Mouse (Mus musculus): ENCODE measurements at regions not wholly inside any gene's neighbourhood (a gene's known extent, or its start where the extent isn't known, plus 50 kb on each side); places are given as distances from the start of the nearest gene placed in this dataset.

GRCm38 (mm10) chr3:21557963-21558441 lies 518.5 kb upstream of the Tbl1xr1 start:
- H3K4me3 ChIP-seq: no peak overlapping the region
- no peaks in the 10 kb centered on the region for H3K36me3 ChIP-seq
- no peaks in the 10 kb centered on the region for H3K9me3 ChIP-seq (replicated peaks)
- ATAC-seq (ENCODE audit: insufficient number of reproducible peaks, low FRiP score): no peak
- no peak overlapping the region for H3K27ac ChIP-seq (ENCODE audit: poor library complexity, severe bottlenecking)
- 0 out of 2 replicates have a peak, but pooled peaks cover 6% of the 10 kb centered on the region for H3K4me1 ChIP-seq (replicated peaks)
- H3K9ac ChIP-seq: no peak overlapping the region
- 90% methylated on average over 12 of the region's 12 CpGs for WGBS
- no peak overlapping the region for H3K4me2 ChIP-seq
- no peaks in the 10 kb centered on the region for H3K27me3 ChIP-seq (replicated peaks)

- Histone ChIP-seq H3K27ac (ENCODE audit: poor library complexity, severe bottlenecking) (no peak overlapping the region), H3K27me3 (replicated peaks) (no peaks in the 10 kb centered on the region), H3K36me3 (no peaks in the 10 kb centered on the region), H3K9me3 (replicated peaks) (no peaks in the 10 kb centered on the region), H3K4me2 (no peak overlapping the region), H3K9ac (no peak overlapping the region), H3K4me3 (no peak overlapping the region), H3K4me1 (replicated peaks) (peaks cover 24% of the 10 kb centered on the region)
- ATAC-seq (ENCODE audit: insufficient number of reproducible peaks, low FRiP score): no peak
- WGBS: 71% methylated on average over 2 of the region's 2 CpGs
Observed at GRCm38 (mm10) chr3:21562771-21563312, 513.6 kb upstream of the Tbl1xr1 start.

GRCm38 (mm10) chr3:21563454-21563853 lies 513.0 kb upstream of the Tbl1xr1 start:
- 60% methylated on average over 3 of the region's 3 CpGs for WGBS
- H3K36me3 ChIP-seq: no peaks in the 10 kb centered on the region
- H3K27ac ChIP-seq (ENCODE audit: poor library complexity, severe bottlenecking): no peak overlapping the region
- H3K9ac ChIP-seq: no peak overlapping the region
- peaks cover 24% of the 10 kb centered on the region for H3K4me1 ChIP-seq (replicated peaks)
- no peak overlapping the region for H3K4me2 ChIP-seq
- H3K4me3 ChIP-seq: no peak overlapping the region
- H3K9me3 ChIP-seq (replicated peaks): no peaks in the 10 kb centered on the region
- H3K27me3 ChIP-seq (replicated peaks): no peaks in the 10 kb centered on the region
- no peak for ATAC-seq (ENCODE audit: insufficient number of reproducible peaks, low FRiP score)

GRCm38 (mm10) chr3:21564211-21564781 lies 512.2 kb upstream of the Tbl1xr1 start:
- Histone ChIP-seq H3K4me1 (replicated peaks) (peaks cover 24% of the 10 kb centered on the region), H3K36me3 (no peaks in the 10 kb centered on the region), H3K4me2 (peak overlapping the region; percentile 20), H3K27ac (ENCODE audit: poor library complexity, severe bottlenecking) (peak overlapping the region; percentile 84), H3K9ac (no peak overlapping the region), H3K4me3 (no peak overlapping the region), H3K27me3 (replicated peaks) (no peaks in the 10 kb centered on the region), H3K9me3 (replicated peaks) (no peaks in the 10 kb centered on the region)
- 11% methylated on average over 3 of the region's 3 CpGs for WGBS
- ATAC-seq (ENCODE audit: insufficient number of reproducible peaks, low FRiP score): 0 out of 2 replicates have a peak, but pooled peaks have one; percentile 29

GRCm38 (mm10) chr3:21564847-21565485 lies 511.5 kb upstream of the Tbl1xr1 start:
- H3K9ac ChIP-seq: no peak overlapping the region
- 0 out of 2 replicates have a peak, but pooled peaks have one; percentile 22 for ATAC-seq (ENCODE audit: insufficient number of reproducible peaks, low FRiP score)
- H3K27ac ChIP-seq (ENCODE audit: poor library complexity, severe bottlenecking): peak overlapping the region; percentile 84
- H3K9me3 ChIP-seq (replicated peaks): no peaks in the 10 kb centered on the region
- no peaks in the 10 kb centered on the region for H3K36me3 ChIP-seq
- peak overlapping the region; percentile 20 for H3K4me2 ChIP-seq
- peaks cover 24% of the 10 kb centered on the region for H3K4me1 ChIP-seq (replicated peaks)
- no peak overlapping the region for H3K4me3 ChIP-seq
- H3K27me3 ChIP-seq (replicated peaks): no peaks in the 10 kb centered on the region
- WGBS: 33% methylated on average over 4 of the region's 4 CpGs

GRCm38 (mm10) chr3:21569721-21570120 lies 506.7 kb upstream of the Tbl1xr1 start:
- H3K4me1 ChIP-seq (replicated peaks): peaks cover 19% of the 10 kb centered on the region
- ATAC-seq (ENCODE audit: insufficient number of reproducible peaks, low FRiP score): no peak
- H3K27me3 ChIP-seq (replicated peaks): no peaks in the 10 kb centered on the region
- WGBS: 50% methylated on average over 1 of the region's 1 CpGs
- H3K27ac ChIP-seq (ENCODE audit: poor library complexity, severe bottlenecking): peak overlapping the region; percentile 38; the same call in 1 of the 2 replicates
- no peak overlapping the region for H3K9ac ChIP-seq
- no peaks in the 10 kb centered on the region for H3K36me3 ChIP-seq
- H3K4me3 ChIP-seq: no peak overlapping the region
- H3K9me3 ChIP-seq (replicated peaks): no peaks in the 10 kb centered on the region
- no peak overlapping the region for H3K4me2 ChIP-seq

- 70% methylated on average over 3 of the region's 3 CpGs for WGBS
- Histone ChIP-seq H3K9ac (no peak overlapping the region), H3K27ac (ENCODE audit: poor library complexity, severe bottlenecking) (no peak overlapping the region), H3K4me2 (no peak overlapping the region), H3K27me3 (replicated peaks) (no peaks in the 10 kb centered on the region), H3K4me1 (replicated peaks) (peaks cover 9% of the 10 kb centered on the region; the same call in 1 of the 2 replicates), H3K36me3 (no peaks in the 10 kb centered on the region), H3K4me3 (no peak overlapping the region), H3K9me3 (replicated peaks) (no peaks in the 10 kb centered on the region)
- no peak for ATAC-seq (ENCODE audit: insufficient number of reproducible peaks, low FRiP score)
Observed at GRCm38 (mm10) chr3:21578635-21579034, 497.8 kb upstream of the Tbl1xr1 start.

- no peak for ATAC-seq (ENCODE audit: insufficient number of reproducible peaks, low FRiP score)
- Histone ChIP-seq H3K9me3 (replicated peaks) (no peaks in the 10 kb centered on the region), H3K9ac (no peak overlapping the region), H3K4me3 (no peak overlapping the region), H3K4me1 (replicated peaks) (no peaks in the 10 kb centered on the region), H3K27ac (ENCODE audit: poor library complexity, severe bottlenecking) (no peak overlapping the region), H3K4me2 (no peak overlapping the region), H3K36me3 (no peaks in the 10 kb centered on the region), H3K27me3 (replicated peaks) (no peaks in the 10 kb centered on the region)
- WGBS: 63% methylated on average over 1 of the region's 1 CpGs
Observed at GRCm38 (mm10) chr3:21582122-21582521, 494.3 kb upstream of the Tbl1xr1 start.

- H3K9ac ChIP-seq: no peak overlapping the region
- WGBS: 57% methylated on average over 3 of the region's 3 CpGs
- no peaks in the 10 kb centered on the region for H3K9me3 ChIP-seq (replicated peaks)
- H3K4me1 ChIP-seq (replicated peaks): no peaks in the 10 kb centered on the region
- H3K27me3 ChIP-seq (replicated peaks): no peaks in the 10 kb centered on the region
- H3K27ac ChIP-seq (ENCODE audit: poor library complexity, severe bottlenecking): no peak overlapping the region
- H3K4me2 ChIP-seq: no peak overlapping the region
- H3K36me3 ChIP-seq: no peaks in the 10 kb centered on the region
- H3K4me3 ChIP-seq: no peak overlapping the region
- no peak for ATAC-seq (ENCODE audit: insufficient number of reproducible peaks, low FRiP score)
Observed at GRCm38 (mm10) chr3:21585767-21586166, 490.7 kb upstream of the Tbl1xr1 start.

- Histone ChIP-seq H3K9me3 (replicated peaks) (0 out of 2 replicates have a peak, but pooled peaks cover 4% of the 10 kb centered on the region), H3K27ac (ENCODE audit: poor library complexity, severe bottlenecking) (no peak overlapping the region), H3K4me2 (no peak overlapping the region), H3K27me3 (replicated peaks) (no peaks in the 10 kb centered on the region), H3K36me3 (no peaks in the 10 kb centered on the region), H3K4me1 (replicated peaks) (no peaks in the 10 kb centered on the region), H3K4me3 (no peak overlapping the region), H3K9ac (no peak overlapping the region)
- WGBS: 94% methylated on average over 2 of the region's 2 CpGs
- ATAC-seq (ENCODE audit: insufficient number of reproducible peaks, low FRiP score): no peak
Observed at GRCm38 (mm10) chr3:21606846-21607245, 469.6 kb upstream of the Tbl1xr1 start.

- H3K27ac ChIP-seq (ENCODE audit: poor library complexity, severe bottlenecking): no peak overlapping the region
- no peaks in the 10 kb centered on the region for H3K27me3 ChIP-seq (replicated peaks)
- H3K4me3 ChIP-seq: no peak overlapping the region
- H3K4me1 ChIP-seq (replicated peaks): no peaks in the 10 kb centered on the region
- ATAC-seq (ENCODE audit: insufficient number of reproducible peaks, low FRiP score): no peak
- no peak overlapping the region for H3K4me2 ChIP-seq
- no peak overlapping the region for H3K9ac ChIP-seq
- 44% methylated on average over 2 of the region's 2 CpGs for WGBS
- H3K36me3 ChIP-seq: no peaks in the 10 kb centered on the region
- H3K9me3 ChIP-seq (replicated peaks): 0 out of 2 replicates have a peak, but pooled peaks cover 4% of the 10 kb centered on the region
Observed at GRCm38 (mm10) chr3:21610231-21610630, 466.2 kb upstream of the Tbl1xr1 start.
